12 mouse cellular contexts compared by ENCODE assay signal in the genomic region with DNA sequence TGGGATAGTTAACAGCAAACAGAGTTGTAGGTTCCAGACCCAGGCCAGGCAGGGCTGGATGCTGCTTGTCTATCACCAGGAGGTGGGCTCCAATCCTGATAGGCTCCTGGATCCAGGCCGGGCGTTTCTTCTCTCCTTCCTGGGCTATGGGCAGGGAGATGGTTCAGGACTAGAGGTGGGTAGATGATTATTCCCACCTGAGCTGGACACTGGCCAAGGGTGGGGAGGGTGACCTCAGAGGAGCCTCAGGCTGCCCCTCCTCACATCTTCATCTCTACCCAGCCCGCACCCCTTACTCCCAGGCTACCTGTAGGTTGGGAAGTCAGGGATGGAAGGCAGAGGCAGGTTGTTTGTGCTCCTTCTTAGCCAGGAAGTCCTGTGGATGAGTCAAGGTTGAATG. TPM values are rescaled to one million over a fixed set of nuclear protein-coding genes. Genes with fewer than 3 reads are reported as not detected.
DNase-seq lines count a peak whose midpoint lies in the region; ATAC-seq and TF ChIP-seq lines count a peak whose summit lies in the region.
"Had no signal": no experiment of that assay in that cellular context is flagged by ENCODE, and none has a peak within 500 bp of the region (broad histone marks: within the 10 kb centered on the region; RNA-seq: fewer than 3 reads in every experiment).

No protein-coding gene starts in this region.

- H3K9me3 ChIP-seq in lung, postnatal 0 days (ENCODE audit: low read length): no peaks in the 10 kb centered on the region
- H3K9me3 ChIP-seq in liver, embryonic 11.5 days (ENCODE audit: control insufficient read depth, low read length): no peaks in the 10 kb centered on the region
- H3K9me3 ChIP-seq in forebrain, embryonic 16.5 days (ENCODE audit: control insufficient read depth, low read length): no peaks in the 10 kb centered on the region
- no peaks in the 10 kb centered on the region for H3K9me3 ChIP-seq in hindbrain, embryonic 14.5 days (ENCODE audit: control insufficient read depth, low read length)
- H3K9me3 ChIP-seq: G1E; hindbrain, embryonic 10.5 days had no signal

- H3K4me3 ChIP-seq in lung, postnatal 0 days (ENCODE audit: low read depth, low read length): no peak overlapping the region
- H3K4me3 ChIP-seq in liver, embryonic 11.5 days (ENCODE audit: low read depth, low read length): peak overlapping the region; percentile 34
- no peak overlapping the region for H3K4me3 ChIP-seq in forebrain, embryonic 16.5 days (replicated peaks; ENCODE audit: low read length)
- H3K4me3 ChIP-seq in hindbrain, embryonic 14.5 days (replicated peaks; ENCODE audit: low read length): no peak overlapping the region
- H3K4me3 ChIP-seq: megakaryocyte, embryonic 14.5 days had no signal

- no peak for TF ChIP-seq EP300 in lung, postnatal 0 days (IDR thresholded peaks at IDR 0.05)

- ATAC-seq in lung, postnatal 0 days: no peak
- ATAC-seq in liver, embryonic 11.5 days (replicated peaks; ENCODE audit: low FRiP score): no peak
- no peak for ATAC-seq in forebrain, embryonic 16.5 days
- no peak for ATAC-seq in hindbrain, embryonic 14.5 days (ENCODE audit: low FRiP score)

- H3K27me3 ChIP-seq in lung, postnatal 0 days (replicated peaks; ENCODE audit: insufficient read depth, low read length): no peaks in the 10 kb centered on the region
- H3K27me3 ChIP-seq in liver, embryonic 11.5 days (replicated peaks; ENCODE audit: control insufficient read depth, insufficient read depth, low read length): peaks cover 55% of the 10 kb centered on the region
- H3K27me3 ChIP-seq in forebrain, embryonic 16.5 days (replicated peaks; ENCODE audit: control insufficient read depth, insufficient read depth, low read length): peaks cover 14% of the 10 kb centered on the region
- peaks cover 41% of the 10 kb centered on the region for H3K27me3 ChIP-seq in hindbrain, embryonic 14.5 days (ENCODE audit: control insufficient read depth, insufficient read depth, low read length)

- no peak for TF ChIP-seq CTCF in lung, postnatal 0 days (IDR thresholded peaks at IDR 0.05)

- H3K9ac ChIP-seq in lung, postnatal 0 days (replicated peaks; ENCODE audit: low read depth): no peak overlapping the region
- H3K9ac ChIP-seq in liver, embryonic 11.5 days (ENCODE audit: low read depth, low read length): no peak overlapping the region
- H3K9ac ChIP-seq in forebrain, embryonic 16.5 days (replicated peaks; ENCODE audit: low read depth, low read length): no peak overlapping the region
- no peak overlapping the region for H3K9ac ChIP-seq in hindbrain, embryonic 14.5 days

- 48% methylated on average over 3 of the region's 3 CpGs for WGBS in lung, postnatal 0 days
- WGBS in liver, embryonic 11.5 days: 76% methylated on average over 3 of the region's 3 CpGs
- WGBS in forebrain, embryonic 16.5 days: 87% methylated on average over 3 of the region's 3 CpGs
- WGBS in hindbrain, embryonic 14.5 days: 86% methylated on average over 3 of the region's 3 CpGs

- peak; percentile 47 for DNase-seq in cerebellum, adult 11-12 months
- DNase-seq in cerebellum, postnatal 25 days: no peak
- DNase-seq in lung, postnatal 0 days (ENCODE audit: low spot score): no peak
- no peak for DNase-seq in lung, postnatal 25 days (ENCODE audit: low spot score)
- no peak for DNase-seq in liver, embryonic 11.5 days (ENCODE audit: low spot score)
- DNase-seq in left cerebral cortex, postnatal 14 days (ENCODE audit: low spot score in 2 of 2): no peak
- no peak for DNase-seq in hindbrain, embryonic 14.5 days (ENCODE audit: low spot score)

- intact Hi-C loops in left cerebral cortex, postnatal 14 days (cut with DNase I): no loop called here

- no peak overlapping the region for H3K27ac ChIP-seq in lung, postnatal 0 days (ENCODE audit: low read length)
- H3K27ac ChIP-seq in liver, embryonic 11.5 days (ENCODE audit: low read depth, low read length): no peak overlapping the region
- no peak overlapping the region for H3K27ac ChIP-seq in forebrain, embryonic 16.5 days (ENCODE audit: low read length)
- no peak overlapping the region for H3K27ac ChIP-seq in hindbrain, embryonic 14.5 days
- H3K27ac ChIP-seq: hindbrain, embryonic 10.5 days had no signal

- H3K4me1 ChIP-seq in lung, postnatal 0 days (ENCODE audit: insufficient read depth, low read depth, low read length): no peaks in the 10 kb centered on the region
- H3K4me1 ChIP-seq in liver, embryonic 11.5 days (replicated peaks; ENCODE audit: control insufficient read depth, insufficient read depth, low read length): peaks cover 4% of the 10 kb centered on the region; the same call in 1 of the 2 replicates
- peaks cover 4% of the 10 kb centered on the region; the same call in 1 of the 2 replicates for H3K4me1 ChIP-seq in forebrain, embryonic 16.5 days (replicated peaks; ENCODE audit: control insufficient read depth, insufficient read depth, low read length)
- H3K4me1 ChIP-seq in hindbrain, embryonic 14.5 days (replicated peaks; ENCODE audit: control insufficient read depth, insufficient read depth, low read length): no peaks in the 10 kb centered on the region; the same call in 1 of the 2 replicates

- H3K4me2 ChIP-seq in lung, postnatal 0 days (replicated peaks; ENCODE audit: low read depth, low read length): peak overlapping the region; percentile 52
- H3K4me2 ChIP-seq in liver, embryonic 11.5 days: peak overlapping the region; percentile 50
- no peak overlapping the region for H3K4me2 ChIP-seq in forebrain, embryonic 16.5 days (ENCODE audit: low read length)
- no peak overlapping the region for H3K4me2 ChIP-seq in hindbrain, embryonic 14.5 days (replicated peaks)

- H3K36me3 ChIP-seq in lung, postnatal 0 days (ENCODE audit: insufficient read depth, low read length): no peaks in the 10 kb centered on the region
- H3K36me3 ChIP-seq in liver, embryonic 11.5 days (ENCODE audit: control insufficient read depth, insufficient read depth, low read length): no peaks in the 10 kb centered on the region; the same call in 1 of the 2 replicates
- no peaks in the 10 kb centered on the region for H3K36me3 ChIP-seq in forebrain, embryonic 16.5 days (ENCODE audit: control insufficient read depth, insufficient read depth)
- no peaks in the 10 kb centered on the region for H3K36me3 ChIP-seq in hindbrain, embryonic 14.5 days (replicated peaks; ENCODE audit: control insufficient read depth, insufficient read depth)
- H3K36me3 ChIP-seq: G1E had no signal

RNA-seq across cellular contexts. Expression of gene Grb7, which starts 3.2 kb away (rescaled TPM):
- polyA plus RNA-seq in lung, postnatal 0 days (2015; fragmentation: Nextera tagmentation; extraction: Ambion mirVana): 30.7 and 33.1 TPM in 2 replicates
- 33.2 and 34.1 TPM in 2 replicates for polyA plus RNA-seq in liver, embryonic 11.5 days (2014; fragmentation: Nextera tagmentation; extraction: Ambion mirVana)
- polyA plus RNA-seq in forebrain, embryonic 16.5 days (2015; fragmentation: Nextera tagmentation; extraction: Ambion mirVana): 0.51 and 0.70 TPM in 2 replicates
- total RNA-seq in left cerebral cortex, postnatal 14 days (2021): 1 to 10 TPM; 1.6 to 4.4 TPM
- polyA plus RNA-seq in hindbrain, embryonic 14.5 days (2014; fragmentation: Nextera tagmentation; extraction: Ambion mirVana): 1.1 and 1.3 TPM in 2 replicates
- total RNA-seq: common myeloid progenitor, adult 5-6 weeks; G1E had no signal
- polyA plus RNA-seq: G1E had no signal

RNA-seq across cellular contexts. Expression of gene Mien1, which starts 10.6 kb away (rescaled TPM):
- 86.1 and 96.0 TPM in 2 replicates for polyA plus RNA-seq in lung, postnatal 0 days (2015; fragmentation: Nextera tagmentation; extraction: Ambion mirVana)
- polyA plus RNA-seq in liver, embryonic 11.5 days (2014; fragmentation: Nextera tagmentation; extraction: Ambion mirVana): 99.4 and 100 TPM in 2 replicates
- polyA plus RNA-seq in forebrain, embryonic 16.5 days (2015; fragmentation: Nextera tagmentation; extraction: Ambion mirVana): 243 and 253 TPM in 2 replicates
- total RNA-seq in left cerebral cortex, postnatal 14 days (2021): 100 to 1,000 TPM; 105 to 106 TPM
- polyA plus RNA-seq in hindbrain, embryonic 14.5 days (2014; fragmentation: Nextera tagmentation; extraction: Ambion mirVana): 242 and 256 TPM in 2 replicates

RNA-seq across cellular contexts. Expression of gene Erbb2, which starts 37.1 kb away (rescaled TPM):
- polyA plus RNA-seq in lung, postnatal 0 days (2015; fragmentation: Nextera tagmentation; extraction: Ambion mirVana): 21.2 and 23.6 TPM in 2 replicates
- 12.4 and 13.5 TPM in 2 replicates for polyA plus RNA-seq in liver, embryonic 11.5 days (2014; fragmentation: Nextera tagmentation; extraction: Ambion mirVana)
- 4.9 and 6.2 TPM in 2 replicates for polyA plus RNA-seq in forebrain, embryonic 16.5 days (2015; fragmentation: Nextera tagmentation; extraction: Ambion mirVana)
- 1 to 10 TPM; 2.0 to 3.2 TPM for total RNA-seq in left cerebral cortex, postnatal 14 days (2021)
- polyA plus RNA-seq in hindbrain, embryonic 14.5 days (2014; fragmentation: Nextera tagmentation; extraction: Ambion mirVana): 8.9 and 10.2 TPM in 2 replicates
- total RNA-seq: common myeloid progenitor, adult 5-6 weeks had no signal
- polyA plus RNA-seq: G1E had no signal

RNA-seq across cellular contexts. Expression of gene Pgap3, which starts 49.1 kb away (rescaled TPM):
- polyA plus RNA-seq in lung, postnatal 0 days (2015; fragmentation: Nextera tagmentation; extraction: Ambion mirVana): 8.0 and 8.6 TPM in 2 replicates
- 6.4 and 8.5 TPM in 2 replicates for polyA plus RNA-seq in liver, embryonic 11.5 days (2014; fragmentation: Nextera tagmentation; extraction: Ambion mirVana)
- polyA plus RNA-seq in forebrain, embryonic 16.5 days (2015; fragmentation: Nextera tagmentation; extraction: Ambion mirVana): 7.4 and 9.4 TPM in 2 replicates
- total RNA-seq in left cerebral cortex, postnatal 14 days (2021): 10 to 100 TPM; 10.7 to 11.1 TPM
- polyA plus RNA-seq in hindbrain, embryonic 14.5 days (2014; fragmentation: Nextera tagmentation; extraction: Ambion mirVana): 6.4 and 6.9 TPM in 2 replicates

Comparison
In these comparisons a context has a peak if more than half of its experiments do, and no peak if none do; other contexts are left out.
1. H3K4me2 ChIP-seq: peak in lung, postnatal 0 days (single experiment) and liver, embryonic 11.5 days (single experiment); none in forebrain, embryonic 16.5 days (single experiment) and hindbrain, embryonic 14.5 days (single experiment).
2. RNA of gene Grb7, which starts 3.2 kb away (polyA plus RNA-seq): 33.2 to 34.1 TPM in liver, embryonic 11.5 days and 30.7 to 33.1 TPM in lung, postnatal 0 days; 1.1 to 1.3 TPM in hindbrain, embryonic 14.5 days and 0.51 to 0.70 TPM in forebrain, embryonic 16.5 days; every median in the first group is over 10 times any median in the second.